Mouse (Mus musculus): ENCODE data around the gene Bcl2.

DNA sequence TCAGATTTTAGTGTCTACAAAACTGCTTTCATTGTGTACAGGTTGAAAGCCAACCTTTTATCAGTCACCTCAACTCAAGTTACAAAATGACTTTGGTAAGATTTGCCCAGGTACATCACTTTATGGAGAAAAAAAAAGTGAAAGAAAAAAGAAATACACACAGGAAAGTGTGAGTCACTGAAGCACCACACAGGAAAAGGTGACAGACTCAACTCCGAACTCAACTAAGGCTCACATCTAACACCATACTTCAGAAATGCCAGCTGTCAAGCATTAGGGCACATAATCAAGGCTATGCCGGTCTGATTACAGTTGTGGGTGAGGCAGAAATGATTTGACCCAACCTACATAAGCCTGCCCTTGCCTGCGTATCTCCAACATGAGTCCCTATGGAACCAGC lies 66.7 kb downstream of the Bcl2 start:
- no peak for TF ChIP-seq EP300 (IDR thresholded peaks at IDR 0.05; ENCODE audit: insufficient read depth, low read depth, low read length)
- TF ChIP-seq POLR2A (IDR thresholded peaks at IDR 0.05; ENCODE audit: insufficient read depth, low read depth, low read length): no peak
- TF ChIP-seq CTCF (IDR thresholded peaks at IDR 0.05): no peak

Data from heart, adult 2 months (tissue).